Mouse (Mus musculus) stomach, embryonic 14.5 days (tissue): ENCODE measurements at regions not wholly inside any gene's neighbourhood (a gene's known extent, or its start where the extent isn't known, plus 50 kb on each side); places are given as distances from the start of the nearest gene placed in this dataset.

Experiments used
- ATAC-seq: fragments of 200-750 bp; cut with Nextera tagmentation; 2 replicates; pipeline ENCODE4 v1.8.0; 2017; ENCODE audit warnings: low read depth, moderate TSS enrichment; ENCODE audit not compliant: insufficient number of reproducible peaks, insufficient read depth, low FRiP score
- H3K27ac ChIP-seq: fragments of 300-500 bp; sonication (generic); 2 replicates; pipeline ENCODE4 v1.5.1; 2014; ENCODE audit warnings: mild to moderate bottlenecking, low read length, moderate library complexity, mixed read lengths
- H3K27me3 ChIP-seq: fragments of 300-500 bp; sonication (generic); 2 replicates; pipeline ENCODE4 v1.6.1; 2014; ENCODE audit warnings: low read length, control low read depth, mixed read lengths; ENCODE audit not compliant: control insufficient read depth, insufficient read depth
- H3K36me3 ChIP-seq: fragments of 300-500 bp; sonication (generic); 2 replicates; pipeline ENCODE4 v1.6.1; 2014; ENCODE audit warnings: mild to moderate bottlenecking, control low read depth, low read length, moderate library complexity, mixed read lengths; ENCODE audit not compliant: control insufficient read depth, insufficient read depth
- H3K4me1 ChIP-seq: fragments of 300-500 bp; sonication (generic); 2 replicates; pipeline ENCODE4 v1.6.1; 2014; ENCODE audit warnings: low read length, control low read depth, mixed read lengths; ENCODE audit not compliant: control insufficient read depth, insufficient read depth
- H3K4me2 ChIP-seq: fragments of 300-500 bp; sonication (generic); replicated peaks from 2 replicates; pipeline ENCODE4 v1.6.1; 2014; ENCODE audit warnings: low read depth, low read length, control low read depth
- H3K4me3 ChIP-seq: fragments of 300-500 bp; sonication (generic); 2 replicates; pipeline ENCODE4 v1.5.1; 2014; ENCODE audit warnings: low read depth, low read length, control low read depth
- H3K9ac ChIP-seq: fragments of 300-500 bp; sonication (generic); replicated peaks from 2 replicates; pipeline ENCODE4 v1.6.1; 2014; ENCODE audit warnings: low read depth, mild to moderate bottlenecking, control low read depth, low read length, moderate library complexity, mixed read lengths
- H3K9me3 ChIP-seq: fragments of 300-500 bp; sonication (generic); 2 replicates; pipeline ENCODE4 v1.6.1; 2016; ENCODE audit warnings: low read depth, low read length, control low read depth; ENCODE audit not compliant: control insufficient read depth
- WGBS: fragments of 180-500 bp; shearing (Covaris S2); extraction: QIAGEN DNeasy Blood & Tissue Kit; methylation state at CpG from one replicate; pipeline ENCODE4 v1.1.7; 2014; 5-methylcytosine and 5-hydroxymethylcytosine counted together

GRCm38 (mm10) chr3:23071486-23071885 lies 995.0 kb downstream of the Tbl1xr1 start:
- Histone ChIP-seq H3K27me3 (no peaks in the 10 kb centered on the region), H3K27ac (no peak overlapping the region), H3K4me2 (no peak overlapping the region), H3K9ac (no peak overlapping the region), H3K9me3 (no peaks in the 10 kb centered on the region), H3K4me1 (no peaks in the 10 kb centered on the region), H3K36me3 (no peaks in the 10 kb centered on the region), H3K4me3 (no peak overlapping the region)
- WGBS: 87% methylated on average over 2 of the region's 2 CpGs
- ATAC-seq: no peak
